Mouse (Mus musculus) cerebellum, adult 9-10 months (tissue): ENCODE data around the gene Tpcn1.

Source experiments
- DNase-seq: peaks from one replicate; pipeline ENCODE4 v3.0.0; 2022

Tpcn1 gene

GRCm38 (mm10) chr5:120609246-120609775 is 20.8 kb upstream of the Tpcn1 start:
- DNase-seq: peak; percentile 63

- peak; percentile 36 for DNase-seq
These were observed 18.9 kb upstream of the Tpcn1 start for GRCm38 (mm10) chr5:120607335-120607734.

GRCm38 (mm10) chr5:120606590-120607200 is 18.2 kb upstream of the Tpcn1 start:
- peak; percentile 55 for DNase-seq

- DNase-seq: peak; percentile 94
These were observed 17.2 kb upstream of the Tpcn1 start for GRCm38 (mm10) chr5:120605688-120606087.

GRCm38 (mm10) chr5:120605241-120605661 is 16.8 kb upstream of the Tpcn1 start:
- DNase-seq: peak; percentile 67

GRCm38 (mm10) chr5:120604839-120605238 is 16.4 kb upstream of the Tpcn1 start:
- peak; percentile 92 for DNase-seq

- DNase-seq: no peak
These were observed 15.0 kb upstream of the Tpcn1 start for GRCm38 (mm10) chr5:120603515-120603914.

- peak; percentile 73 for DNase-seq
These were observed 13.7 kb upstream of the Tpcn1 start for GRCm38 (mm10) chr5:120602210-120602609.

- no peak for DNase-seq
These were observed 12.6 kb upstream of the Tpcn1 start for GRCm38 (mm10) chr5:120600946-120601668.

GRCm38 (mm10) chr5:120599625-120600024 is 11.2 kb upstream of the Tpcn1 start:
- no peak for DNase-seq

- DNase-seq: no peak
These were observed 6.0 kb upstream of the Tpcn1 start for GRCm38 (mm10) chr5:120594485-120594884.

GRCm38 (mm10) chr5:120592141-120592540 is 3.7 kb upstream of the Tpcn1 start:
- DNase-seq: no peak

GRCm38 (mm10) chr5:120590356-120591010 is 2.0 kb upstream of the Tpcn1 start:
- no peak for DNase-seq

- DNase-seq: no peak
These were observed 419 bp downstream of the Tpcn1 start for GRCm38 (mm10) chr5:120587940-120588568.

GRCm38 (mm10) chr5:120587616-120587926 is 902 bp downstream of the Tpcn1 start:
- DNase-seq: no peak

GRCm38 (mm10) chr5:120586741-120587615 is 1.5 kb downstream of the Tpcn1 start:
- DNase-seq: no peak

- no peak for DNase-seq
These were observed 3.5 kb downstream of the Tpcn1 start for GRCm38 (mm10) chr5:120584968-120585367.

GRCm38 (mm10) chr5:120583511-120583910 is 5.0 kb downstream of the Tpcn1 start:
- no peak for DNase-seq

- no peak for DNase-seq
These were observed 6.5 kb downstream of the Tpcn1 start for GRCm38 (mm10) chr5:120582002-120582401.

- peak; percentile 78 for DNase-seq
These were observed 8.4 kb downstream of the Tpcn1 start for GRCm38 (mm10) chr5:120579898-120580626.

- peak; percentile 78 for DNase-seq
These were observed 9.1 kb downstream of the Tpcn1 start for GRCm38 (mm10) chr5:120579211-120579897.
